In genomic region chr10:60807531-60808185, GRCm38 (mm10) we compare ENCODE assay signal across 9 mouse cellular contexts. TPM values are rescaled to one million over a fixed set of nuclear protein-coding genes. Genes with fewer than 3 reads are reported as not detected.
A peak's percentile ranks its signal among the peaks of the same experiment; 100 is the strongest.
DNase-seq lines count a peak whose midpoint lies in the region; ATAC-seq and TF ChIP-seq lines count a peak whose summit lies in the region.
"Had no signal": no experiment of that assay in that cellular context is flagged by ENCODE, and none has a peak within 500 bp of the region (broad histone marks: within the 10 kb centered on the region; RNA-seq: fewer than 3 reads in every experiment).

No protein-coding gene starts in this region.

- WGBS in lung, embryonic 14.5 days: 18% methylated on average over 22 of the region's 22 CpGs
- WGBS in lung, adult 2 months: 15% methylated on average over 22 of the region's 22 CpGs
- 51% methylated on average over 22 of the region's 22 CpGs for WGBS in hindbrain, embryonic 11.5 days
- 13% methylated on average over 22 of the region's 22 CpGs for WGBS in limb, embryonic 12.5 days
- 37% methylated on average over 22 of the region's 22 CpGs for WGBS in liver, embryonic 11.5 days

- H3K27ac ChIP-seq in lung, embryonic 14.5 days (ENCODE audit: low read depth): peak overlapping the region; percentile 85
- no peak overlapping the region for H3K27ac ChIP-seq in hindbrain, embryonic 11.5 days (ENCODE audit: low read depth, low read length)
- H3K27ac ChIP-seq in limb, embryonic 12.5 days: peak overlapping the region; percentile 91
- no peak overlapping the region; the same call in 1 of the 2 replicates for H3K27ac ChIP-seq in liver, embryonic 11.5 days (ENCODE audit: low read depth, low read length)

- H3K4me2 ChIP-seq in lung, embryonic 14.5 days: peak overlapping the region; percentile 45
- no peak overlapping the region for H3K4me2 ChIP-seq in hindbrain, embryonic 11.5 days (replicated peaks; ENCODE audit: low read depth, low read length)
- H3K4me2 ChIP-seq in limb, embryonic 12.5 days: peak overlapping the region; percentile 50
- no peak overlapping the region for H3K4me2 ChIP-seq in liver, embryonic 11.5 days

- no peaks in the 10 kb centered on the region for H3K36me3 ChIP-seq in lung, embryonic 14.5 days (ENCODE audit: insufficient read depth)
- H3K36me3 ChIP-seq in hindbrain, embryonic 11.5 days (ENCODE audit: control insufficient read depth, insufficient read depth, low read length): no peaks in the 10 kb centered on the region
- H3K36me3 ChIP-seq in limb, embryonic 12.5 days: no peaks in the 10 kb centered on the region
- no peaks in the 10 kb centered on the region for H3K36me3 ChIP-seq in liver, embryonic 11.5 days (ENCODE audit: control insufficient read depth, insufficient read depth, low read length)

- H3K27me3 ChIP-seq in lung, embryonic 14.5 days (ENCODE audit: insufficient read depth, low read length): no peaks in the 10 kb centered on the region
- peaks cover 5% of the 10 kb centered on the region; the same call in 1 of the 2 replicates for H3K27me3 ChIP-seq in hindbrain, embryonic 11.5 days (ENCODE audit: control insufficient read depth, insufficient read depth, low read length)
- H3K27me3 ChIP-seq in limb, embryonic 12.5 days: no peaks in the 10 kb centered on the region
- H3K27me3 ChIP-seq in liver, embryonic 11.5 days (replicated peaks; ENCODE audit: control insufficient read depth, insufficient read depth, low read length): peaks cover 16% of the 10 kb centered on the region

- TF ChIP-seq CTCF in lung, embryonic 14.5 days (IDR thresholded peaks at IDR 0.05; ENCODE audit: low read depth): no peak
- no peak for TF ChIP-seq CTCF in lung, adult 2 months (IDR thresholded peaks at IDR 0.05; ENCODE audit: insufficient read depth, low read length)

- peak; percentile 88 for DNase-seq in lung, embryonic 14.5 days
- no peak for DNase-seq in lung, adult 2 months
- peak; percentile 67 for DNase-seq in gastrocnemius, adult 18-20 months (ENCODE audit: low spot score)
- DNase-seq in hindbrain, embryonic 11.5 days (ENCODE audit: low spot score): no peak
- DNase-seq in testis, postnatal 10 days (ENCODE audit: low spot score): peak; percentile 60
- DNase-seq in layer of hippocampus, postnatal 36 days: no peak
- no peak for DNase-seq in liver, embryonic 11.5 days (ENCODE audit: low spot score)

- TF ChIP-seq POLR2A in lung, adult 2 months (IDR thresholded peaks at IDR 0.05; ENCODE audit: borderline replicate concordance, extremely low read depth, low read depth, low read length): no peak

- H3K4me1 ChIP-seq in lung, embryonic 14.5 days (ENCODE audit: insufficient read depth): peaks cover 42% of the 10 kb centered on the region
- H3K4me1 ChIP-seq in lung, adult 2 months (ENCODE audit: control insufficient read depth, insufficient read depth, low read length): peaks cover 9% of the 10 kb centered on the region; the same call in 1 of the 2 replicates
- H3K4me1 ChIP-seq in hindbrain, embryonic 11.5 days (replicated peaks; ENCODE audit: control insufficient read depth, insufficient read depth, low read length): peaks cover 4% of the 10 kb centered on the region; the same call in 1 of the 2 replicates
- peaks cover 96% of the 10 kb centered on the region for H3K4me1 ChIP-seq in limb, embryonic 12.5 days (replicated peaks)
- H3K4me1 ChIP-seq in liver, embryonic 11.5 days (replicated peaks; ENCODE audit: control insufficient read depth, insufficient read depth, low read length): peaks cover 21% of the 10 kb centered on the region

- H3K9ac ChIP-seq in lung, embryonic 14.5 days: peak overlapping the region; percentile 16
- no peak overlapping the region for H3K9ac ChIP-seq in hindbrain, embryonic 11.5 days (ENCODE audit: low read depth, low read length)
- no peak overlapping the region for H3K9ac ChIP-seq in limb, embryonic 12.5 days (replicated peaks)
- no peak overlapping the region for H3K9ac ChIP-seq in liver, embryonic 11.5 days (ENCODE audit: low read depth, low read length)

- peak; percentile 82 for ATAC-seq in lung, embryonic 14.5 days (ENCODE audit: insufficient read depth)
- ATAC-seq in hindbrain, embryonic 11.5 days (ENCODE audit: low FRiP score): peak; percentile 14; the same call in 1 of the 2 replicates
- 0 out of 2 replicates have a peak, but pooled peaks have one; percentile 24 for ATAC-seq in limb, embryonic 12.5 days (ENCODE audit: insufficient number of reproducible peaks, insufficient read depth, low FRiP score, low TSS enrichment, low read depth)
- no peak for ATAC-seq in liver, embryonic 11.5 days (replicated peaks; ENCODE audit: low FRiP score)

- no peaks in the 10 kb centered on the region for H3K9me3 ChIP-seq in lung, embryonic 14.5 days (ENCODE audit: low read depth, low read length)
- no peaks in the 10 kb centered on the region for H3K9me3 ChIP-seq in hindbrain, embryonic 11.5 days (ENCODE audit: control insufficient read depth, low read length)
- no peaks in the 10 kb centered on the region for H3K9me3 ChIP-seq in limb, embryonic 12.5 days
- no peaks in the 10 kb centered on the region for H3K9me3 ChIP-seq in liver, embryonic 11.5 days (ENCODE audit: control insufficient read depth, low read length)

- H3K4me3 ChIP-seq in lung, embryonic 14.5 days (ENCODE audit: low read depth, low read length): no peak overlapping the region
- H3K4me3 ChIP-seq in lung, adult 2 months (replicated peaks; ENCODE audit: extremely low read depth, low read depth, low read length): no peak overlapping the region
- H3K4me3 ChIP-seq in hindbrain, embryonic 11.5 days (ENCODE audit: low read depth, low read length): no peak overlapping the region
- H3K4me3 ChIP-seq in limb, embryonic 12.5 days (replicated peaks): 0 out of 2 replicates have a peak overlapping the region, but pooled peaks have one; percentile 2
- H3K4me3 ChIP-seq in liver, embryonic 11.5 days (ENCODE audit: low read depth, low read length): no peak overlapping the region

RNA-seq across cellular contexts. Expression of gene Unc5b, which starts 23.7 kb away (rescaled TPM):
- 6.6 TPM in 2 replicates for polyA plus RNA-seq in lung, embryonic 14.5 days (2014; fragmentation: Nextera tagmentation; extraction: Ambion mirVana)
- 13.4 and 16.8 TPM in 2 replicates for polyA plus RNA-seq in lung, adult 2 months (2012; rRNA removed)
- 1 to 10 TPM; 1.3 to 3.3 TPM for total RNA-seq in gastrocnemius, adult 18-20 months (2021)
- 2.3 TPM in 2 replicates for polyA plus RNA-seq in hindbrain, embryonic 11.5 days (2014; fragmentation: Nextera tagmentation; extraction: Ambion mirVana)
- 12.7 and 13.5 TPM in 2 replicates for polyA plus RNA-seq in limb, embryonic 12.5 days (2016; fragmentation: Nextera tagmentation; extraction: Ambion mirVana)
- 10 to 100 TPM; 14.0 to 14.1 TPM for total RNA-seq in layer of hippocampus, postnatal 36 days (2021)
- 3.2 and 4.2 TPM in 2 replicates for polyA plus RNA-seq in liver, embryonic 11.5 days (2014; fragmentation: Nextera tagmentation; extraction: Ambion mirVana)
- total RNA-seq: MEL had no signal

RNA-seq across cellular contexts. Expression of gene Slc29a3, which starts 55.1 kb away (rescaled TPM):
- polyA plus RNA-seq in lung, embryonic 14.5 days (2014; fragmentation: Nextera tagmentation; extraction: Ambion mirVana): 7.4 and 9.0 TPM in 2 replicates
- 8.0 and 10.0 TPM in 2 replicates for polyA plus RNA-seq in lung, adult 2 months (2012; rRNA removed)
- 1 to 10 TPM; 2.7 to 2.8 TPM for total RNA-seq in gastrocnemius, adult 18-20 months (2021)
- 7.2 and 7.7 TPM in 2 replicates for polyA plus RNA-seq in hindbrain, embryonic 11.5 days (2014; fragmentation: Nextera tagmentation; extraction: Ambion mirVana)
- polyA plus RNA-seq in limb, embryonic 12.5 days (2016; fragmentation: Nextera tagmentation; extraction: Ambion mirVana): 9.4 and 9.6 TPM in 2 replicates
- 10 to 100 TPM; 14.2 to 17.7 TPM for total RNA-seq in layer of hippocampus, postnatal 36 days (2021)
- 4.3 and 4.8 TPM in 2 replicates for polyA plus RNA-seq in liver, embryonic 11.5 days (2014; fragmentation: Nextera tagmentation; extraction: Ambion mirVana)

Comparison
In these comparisons a context has a peak if more than half of its experiments do, and no peak if none do; other contexts are left out.
1. DNase-seq: peak in lung, embryonic 14.5 days (single experiment), gastrocnemius, adult 18-20 months (single experiment) and testis, postnatal 10 days (single experiment); none in lung, adult 2 months (single experiment), hindbrain, embryonic 11.5 days (single experiment), layer of hippocampus, postnatal 36 days (0 of 2) and liver, embryonic 11.5 days (single experiment).
2. H3K27ac ChIP-seq: peak in lung, embryonic 14.5 days (single experiment) and limb, embryonic 12.5 days (single experiment); none in hindbrain, embryonic 11.5 days (single experiment) and liver, embryonic 11.5 days (single experiment).
3. H3K4me2 ChIP-seq: peak in lung, embryonic 14.5 days (single experiment) and limb, embryonic 12.5 days (single experiment); none in hindbrain, embryonic 11.5 days (single experiment) and liver, embryonic 11.5 days (single experiment).